Mouse (Mus musculus): ENCODE measurements around the gene Nav2. TPM values are rescaled to one million over a fixed set of nuclear protein-coding genes. Genes with fewer than 3 reads are reported as not detected.

Gene Nav2
- polyA plus RNA-seq, 1 experiment from 2014 or later = 25.8 TPM

DNA sequence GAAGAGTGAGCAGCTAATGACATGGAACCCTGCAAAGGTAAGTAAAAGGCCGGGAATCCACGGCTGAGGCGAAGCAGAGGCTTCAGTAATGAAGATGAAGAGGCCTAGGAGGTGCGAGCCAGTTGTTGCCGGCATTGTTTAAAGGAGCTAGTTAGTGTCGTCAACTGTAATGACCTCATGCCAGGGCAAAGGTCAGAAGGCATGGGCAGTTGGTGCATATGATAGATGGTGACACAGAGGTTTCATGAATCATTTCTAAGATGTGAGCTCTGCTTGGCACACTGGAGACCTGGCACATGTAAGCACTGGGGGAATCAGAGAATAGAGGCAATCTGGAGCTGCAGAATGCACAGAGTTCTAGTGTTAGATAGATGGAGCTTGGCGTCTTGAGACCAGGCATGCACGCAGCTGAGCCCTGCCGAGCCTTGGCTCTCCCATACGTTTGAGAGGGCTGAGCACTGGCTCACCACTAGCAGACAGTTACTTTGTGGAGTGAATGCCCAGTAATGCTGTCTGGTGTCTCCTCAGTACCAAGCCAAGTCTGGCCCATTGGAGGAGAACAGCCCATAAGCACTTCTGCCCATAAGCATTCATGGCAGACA lies 166.9 kb downstream of the Nav2 start:
- H3K9me3 ChIP-seq (replicated peaks) = no peaks in the 10 kb centered on the region
- ATAC-seq (ENCODE audit: low FRiP score) = no peak
- no peak overlapping the region for H3K9ac ChIP-seq
- WGBS = 45% methylated on average over 10 of the region's 10 CpGs
- no peak overlapping the region for H3K4me3 ChIP-seq
- no peaks in the 10 kb centered on the region for H3K36me3 ChIP-seq
- no peak overlapping the region for H3K4me2 ChIP-seq (replicated peaks)
- no peaks in the 10 kb centered on the region for H3K27me3 ChIP-seq
- H3K4me1 ChIP-seq = peaks cover 62% of the 10 kb centered on the region
- H3K27ac ChIP-seq = peak overlapping the region; percentile 58; the same call in 1 of the 2 replicates

DNA sequence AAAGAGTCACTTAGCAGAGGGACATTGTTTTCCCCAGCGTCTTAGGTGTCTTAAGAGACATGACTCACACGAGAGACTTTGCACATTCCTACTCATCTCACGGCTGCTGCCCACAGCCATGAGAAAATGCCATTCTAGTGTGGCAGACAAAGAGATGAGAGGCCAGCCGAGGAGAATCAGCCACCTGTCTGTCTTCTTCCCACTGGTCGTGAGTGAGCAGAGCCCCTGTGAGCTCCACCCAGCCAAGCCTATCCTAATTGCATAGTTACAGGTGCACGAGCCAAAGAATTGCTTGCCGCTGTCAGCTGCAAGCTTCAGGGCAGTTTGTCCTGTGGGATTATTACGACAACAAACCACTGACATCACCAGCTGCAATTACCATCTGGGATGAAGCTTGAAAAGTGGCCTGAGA lies 167.8 kb downstream of the Nav2 start:
- WGBS = 35% methylated on average over 8 of the region's 8 CpGs
- Histone ChIP-seq H3K4me1 (peaks cover 54% of the 10 kb centered on the region), H3K4me2 (replicated peaks) (no peak overlapping the region), H3K27me3 (no peaks in the 10 kb centered on the region), H3K4me3 (no peak overlapping the region), H3K9me3 (replicated peaks) (no peaks in the 10 kb centered on the region), H3K9ac (0 out of 2 replicates have a peak overlapping the region, but pooled peaks have one; percentile 2), H3K36me3 (no peaks in the 10 kb centered on the region), H3K27ac (peak overlapping the region; percentile 58; the same call in 1 of the 2 replicates)
- 0 out of 2 replicates have a peak, but pooled peaks have one; percentile 48 for ATAC-seq (ENCODE audit: low FRiP score)

DNA sequence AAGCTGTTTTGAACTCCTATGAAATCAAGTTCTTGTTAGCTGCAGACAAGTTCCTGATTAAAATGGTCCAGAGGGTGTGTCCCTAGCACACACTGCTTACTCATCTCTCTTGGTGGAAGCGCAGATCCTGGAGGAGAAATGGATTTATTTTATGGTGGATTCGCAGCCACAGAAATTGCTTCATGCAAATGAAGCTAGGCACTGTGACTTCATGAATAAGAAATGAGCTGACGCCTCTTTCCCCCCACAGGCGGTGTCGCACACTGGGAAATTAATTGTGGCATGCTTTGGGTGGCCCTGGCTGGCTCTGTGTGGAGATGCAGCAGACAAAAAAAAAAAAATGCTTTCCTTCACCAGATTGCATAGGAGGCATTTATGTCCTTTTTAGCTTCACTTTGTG lies 170.4 kb downstream of the Nav2 start:
- peak overlapping the region; percentile 69 for H3K27ac ChIP-seq

DNA sequence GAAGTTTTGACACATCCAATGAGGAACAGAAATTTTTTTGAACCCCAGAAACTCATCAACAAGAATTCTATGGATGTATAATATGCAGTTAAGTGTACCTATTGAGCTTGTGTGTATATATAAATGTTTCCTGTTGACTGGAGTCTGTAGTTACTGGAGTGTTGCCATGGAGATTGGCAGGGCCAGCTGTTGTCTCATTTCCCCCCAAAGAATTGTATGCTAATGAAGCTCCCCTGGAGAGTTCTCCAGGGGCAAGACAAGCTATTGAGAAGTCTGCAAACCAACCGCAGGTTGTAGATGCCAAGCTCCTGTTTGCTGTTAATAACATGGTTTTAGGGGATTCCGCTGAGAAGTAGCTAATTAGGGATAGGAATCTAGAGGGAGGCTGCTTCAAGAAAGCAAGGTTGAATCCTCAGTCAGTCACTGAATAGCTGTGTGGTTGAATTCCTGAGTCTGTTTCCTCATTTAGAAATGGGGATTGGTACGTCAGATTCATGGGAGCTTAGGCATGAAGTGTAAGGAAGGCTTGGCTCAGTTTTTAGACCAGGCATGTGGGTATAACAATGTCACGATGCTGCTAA lies 174.2 kb downstream of the Nav2 start:
- Histone ChIP-seq H3K9ac (no peak overlapping the region), H3K36me3 (no peaks in the 10 kb centered on the region), H3K27me3 (no peaks in the 10 kb centered on the region), H3K9me3 (replicated peaks) (no peaks in the 10 kb centered on the region), H3K4me3 (no peak overlapping the region), H3K27ac (peak overlapping the region; percentile 64; the same call in 1 of the 2 replicates), H3K4me2 (replicated peaks) (no peak overlapping the region), H3K4me1 (peaks cover 73% of the 10 kb centered on the region)
- WGBS = 57% methylated on average over 4 of the region's 4 CpGs
- no peak for ATAC-seq (ENCODE audit: low FRiP score)

More for the DNA sequence above, 170.4 kb downstream of the Nav2 start:
- no peak overlapping the region for H3K9ac ChIP-seq
- H3K27me3 ChIP-seq = no peaks in the 10 kb centered on the region
- no peaks in the 10 kb centered on the region for H3K36me3 ChIP-seq
- WGBS = 32% methylated on average over 5 of the region's 5 CpGs
- H3K9me3 ChIP-seq (replicated peaks) = no peaks in the 10 kb centered on the region
- H3K4me3 ChIP-seq = no peak overlapping the region
- peak; percentile 53 for ATAC-seq (ENCODE audit: low FRiP score)
- no peak overlapping the region for H3K4me2 ChIP-seq (replicated peaks)
- peaks cover 62% of the 10 kb centered on the region for H3K4me1 ChIP-seq

DNA sequence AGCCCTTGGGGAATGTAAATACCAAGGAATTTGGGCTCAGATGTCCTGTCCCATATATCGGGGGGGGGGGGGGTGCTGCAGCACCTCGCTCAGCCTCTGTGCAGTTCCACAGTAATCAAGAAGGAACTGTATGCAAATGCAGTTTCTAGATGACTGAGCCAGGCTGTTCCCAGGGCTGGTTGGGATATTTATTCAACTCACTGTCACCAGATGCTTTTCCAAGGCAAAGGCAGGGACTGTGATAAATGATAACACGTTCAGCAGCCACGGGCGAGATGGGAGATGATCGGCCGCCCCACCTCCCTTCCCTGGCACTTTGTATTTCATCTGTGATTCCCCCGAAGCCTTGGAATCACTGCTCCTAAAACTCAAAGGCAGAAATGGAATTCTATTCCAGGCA lies 176.3 kb downstream of the Nav2 start:
- Histone ChIP-seq H3K9me3 (replicated peaks) (no peaks in the 10 kb centered on the region), H3K4me1 (peaks cover 74% of the 10 kb centered on the region), H3K4me2 (replicated peaks) (peak overlapping the region; percentile 22; the same call in 1 of the 2 replicates), H3K36me3 (no peaks in the 10 kb centered on the region), H3K4me3 (no peak overlapping the region), H3K9ac (no peak overlapping the region), H3K27me3 (no peaks in the 10 kb centered on the region), H3K27ac (peak overlapping the region; percentile 77)
- WGBS = 36% methylated on average over 8 of the region's 8 CpGs
- ATAC-seq (ENCODE audit: low FRiP score) = peak; percentile 63

DNA sequence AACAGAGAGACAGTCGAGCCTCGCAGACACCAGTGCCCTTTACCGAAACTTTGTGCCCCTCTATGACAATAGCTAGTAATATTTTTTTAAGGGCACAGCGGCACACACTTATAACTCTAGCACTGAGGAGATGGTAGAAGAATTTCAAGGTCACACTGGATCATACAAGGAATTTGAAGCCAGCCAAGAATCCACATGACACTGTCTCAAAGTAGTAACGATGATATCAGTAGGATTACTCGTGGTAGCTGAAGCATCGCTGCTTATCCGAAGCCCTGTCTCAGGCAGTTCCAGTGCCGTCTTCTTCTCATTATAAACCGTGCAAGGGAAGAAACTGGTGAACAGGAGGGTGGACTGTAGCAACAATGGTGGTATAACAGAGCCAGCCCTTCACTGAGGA lies 177.2 kb downstream of the Nav2 start:
- WGBS = 74% methylated on average over 10 of the region's 10 CpGs
- H3K27me3 ChIP-seq = no peaks in the 10 kb centered on the region
- no peak for ATAC-seq (ENCODE audit: low FRiP score)
- peak overlapping the region; percentile 77 for H3K27ac ChIP-seq
- H3K9me3 ChIP-seq (replicated peaks) = no peaks in the 10 kb centered on the region
- H3K36me3 ChIP-seq = no peaks in the 10 kb centered on the region
- no peak overlapping the region for H3K9ac ChIP-seq
- H3K4me3 ChIP-seq = no peak overlapping the region
- no peak overlapping the region for H3K4me2 ChIP-seq (replicated peaks)
- H3K4me1 ChIP-seq = peaks cover 83% of the 10 kb centered on the region

DNA sequence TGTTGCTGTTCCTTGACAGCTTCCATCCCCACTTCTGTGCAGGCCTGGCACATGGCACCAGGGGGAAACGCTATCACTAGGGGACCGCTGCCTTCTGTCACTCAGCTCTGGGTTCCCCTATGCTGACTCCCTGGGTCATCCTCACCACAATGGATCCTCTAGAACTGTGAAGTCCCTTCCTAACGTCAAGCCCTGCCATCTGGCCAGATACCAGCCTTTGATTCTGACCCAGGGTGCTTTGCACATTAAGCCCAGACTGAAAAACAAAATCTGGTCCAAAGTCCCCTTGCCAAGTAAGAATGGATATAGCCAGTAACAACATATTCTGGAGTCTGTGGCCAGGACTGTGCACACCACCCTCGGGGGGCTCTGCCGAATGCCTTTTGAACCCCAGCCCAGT lies 178.6 kb downstream of the Nav2 start:
- H3K27me3 ChIP-seq = 0 out of 2 replicates have a peak, but pooled peaks cover 3% of the 10 kb centered on the region
- H3K36me3 ChIP-seq = no peaks in the 10 kb centered on the region
- no peaks in the 10 kb centered on the region for H3K9me3 ChIP-seq (replicated peaks)
- no peak overlapping the region for H3K27ac ChIP-seq
- no peak overlapping the region for H3K4me3 ChIP-seq
- no peak for ATAC-seq (ENCODE audit: low FRiP score)
- WGBS = 77% methylated on average over 5 of the region's 5 CpGs
- H3K4me2 ChIP-seq (replicated peaks) = no peak overlapping the region
- H3K9ac ChIP-seq = no peak overlapping the region
- peaks cover 93% of the 10 kb centered on the region for H3K4me1 ChIP-seq

DNA sequence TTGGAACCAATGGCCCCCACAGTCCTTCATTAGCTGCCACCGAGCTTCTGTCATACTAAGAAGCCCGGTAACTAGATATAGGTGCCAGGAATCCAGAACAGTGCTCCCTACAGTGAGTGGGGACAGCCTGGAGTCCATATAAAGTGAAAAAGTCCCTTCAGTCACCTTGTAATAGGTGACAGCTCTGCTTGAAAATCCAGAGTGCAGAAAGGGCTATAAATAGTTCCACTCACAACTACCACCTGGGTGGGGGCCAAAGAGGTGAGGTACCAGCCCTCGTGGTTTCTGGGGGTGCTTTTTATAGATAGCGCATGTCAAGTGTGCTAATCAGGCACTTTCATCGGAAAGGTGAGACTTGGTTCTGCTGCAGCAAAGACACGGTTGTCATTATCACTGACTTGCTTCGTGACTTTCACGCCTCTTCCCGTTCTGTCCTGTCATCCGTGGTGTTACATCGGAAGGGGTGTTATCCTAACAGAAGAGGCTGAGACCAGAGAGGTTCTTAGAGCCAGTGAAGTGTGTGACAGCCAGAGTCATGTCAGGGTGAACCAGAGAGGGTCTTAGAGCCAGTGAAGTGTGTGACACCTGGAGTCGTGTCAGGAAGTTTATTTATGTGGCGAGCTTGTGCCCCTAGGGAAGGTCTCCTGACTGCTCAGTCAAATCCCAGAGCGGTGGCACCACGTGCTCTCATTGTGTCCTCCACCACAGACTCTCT lies 179.8 kb downstream of the Nav2 start:
- Histone ChIP-seq H3K4me1 (peaks cover 93% of the 10 kb centered on the region), H3K27me3 (0 out of 2 replicates have a peak, but pooled peaks cover 3% of the 10 kb centered on the region), H3K27ac (no peak overlapping the region), H3K4me3 (no peak overlapping the region), H3K36me3 (no peaks in the 10 kb centered on the region), H3K4me2 (replicated peaks) (no peak overlapping the region), H3K9me3 (replicated peaks) (no peaks in the 10 kb centered on the region), H3K9ac (no peak overlapping the region)
- WGBS = 65% methylated on average over 15 of the region's 15 CpGs
- ATAC-seq (ENCODE audit: low FRiP score) = no peak

DNA sequence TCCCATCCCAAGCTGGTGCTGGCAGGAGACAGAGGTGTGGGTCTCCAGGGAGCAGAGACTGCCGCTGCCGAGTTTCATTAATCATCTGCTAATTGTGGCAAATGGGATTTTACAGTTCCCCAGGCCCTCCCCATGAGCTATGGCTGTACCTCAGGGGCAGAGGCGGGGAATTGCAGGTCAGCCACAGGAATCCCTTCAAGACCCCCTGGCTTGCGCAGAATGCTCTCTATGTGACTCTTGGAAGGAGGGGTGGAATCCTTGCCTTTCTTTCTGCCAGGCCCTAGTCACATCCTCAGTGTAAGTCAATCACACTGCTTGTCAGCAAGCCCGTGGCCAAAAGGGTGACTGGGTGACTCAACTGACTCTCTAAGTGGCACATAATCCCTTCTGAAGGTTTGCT lies 182.9 kb downstream of the Nav2 start:
- no peak overlapping the region for H3K9ac ChIP-seq
- H3K9me3 ChIP-seq (replicated peaks) = no peaks in the 10 kb centered on the region
- H3K27ac ChIP-seq = no peak overlapping the region
- 0 out of 2 replicates have a peak, but pooled peaks have one; percentile 7 for ATAC-seq (ENCODE audit: low FRiP score)
- 43% methylated on average over 5 of the region's 5 CpGs for WGBS
- H3K27me3 ChIP-seq = 0 out of 2 replicates have a peak, but pooled peaks cover 3% of the 10 kb centered on the region
- no peaks in the 10 kb centered on the region for H3K36me3 ChIP-seq
- H3K4me2 ChIP-seq (replicated peaks) = no peak overlapping the region
- H3K4me1 ChIP-seq = peaks cover 64% of the 10 kb centered on the region
- H3K4me3 ChIP-seq = no peak overlapping the region

DNA sequence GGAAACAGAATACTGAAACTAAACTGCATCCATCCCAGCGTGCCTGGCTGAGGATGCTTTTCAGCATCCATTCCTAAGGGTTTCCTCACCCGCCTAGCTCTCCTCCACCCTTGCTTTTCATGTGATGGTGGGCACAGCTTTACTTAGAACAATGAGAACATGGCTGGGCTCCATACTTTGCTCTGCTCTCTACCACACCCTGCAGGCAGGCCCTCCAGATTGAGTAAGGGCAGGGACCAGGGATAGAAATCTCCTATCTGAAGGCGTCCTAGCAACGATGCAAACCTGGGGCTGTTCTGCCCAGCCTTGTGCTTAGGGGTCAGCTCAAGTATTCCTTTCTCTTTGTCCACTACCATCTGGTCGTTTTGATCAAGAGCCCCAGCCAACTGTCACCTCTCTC lies 183.4 kb downstream of the Nav2 start:
- Histone ChIP-seq H3K36me3 (no peaks in the 10 kb centered on the region), H3K4me3 (no peak overlapping the region), H3K9ac (no peak overlapping the region), H3K4me2 (replicated peaks) (no peak overlapping the region), H3K27ac (no peak overlapping the region), H3K9me3 (replicated peaks) (no peaks in the 10 kb centered on the region), H3K4me1 (peaks cover 58% of the 10 kb centered on the region), H3K27me3 (0 out of 2 replicates have a peak, but pooled peaks cover 3% of the 10 kb centered on the region)
- 59% methylated on average over 5 of the region's 5 CpGs for WGBS
- no peak for ATAC-seq (ENCODE audit: low FRiP score)

DNA sequence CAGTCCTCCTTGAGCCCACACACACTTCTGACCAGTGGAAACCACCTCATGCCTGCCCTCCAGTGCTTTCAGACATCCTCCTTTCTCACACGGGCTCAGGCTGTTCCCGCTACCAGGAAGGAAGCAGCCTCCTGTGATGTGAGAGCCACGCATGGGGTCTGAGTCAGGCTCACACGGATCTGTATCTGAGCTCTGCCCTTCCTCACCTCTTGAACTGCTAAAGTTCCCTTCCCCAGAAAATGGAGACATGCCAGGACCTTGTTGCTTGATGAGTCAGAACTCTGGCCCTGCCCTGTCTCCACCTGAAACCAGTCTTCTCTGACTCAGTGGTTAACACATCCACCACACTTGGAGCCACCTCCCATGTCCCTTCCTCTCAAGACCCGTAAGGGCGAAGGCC lies 185.1 kb downstream of the Nav2 start:
- Histone ChIP-seq H3K4me2 (replicated peaks) (no peak overlapping the region), H3K27ac (no peak overlapping the region), H3K9ac (no peak overlapping the region), H3K4me3 (no peak overlapping the region), H3K9me3 (replicated peaks) (no peaks in the 10 kb centered on the region), H3K27me3 (0 out of 2 replicates have a peak, but pooled peaks cover 3% of the 10 kb centered on the region), H3K36me3 (no peaks in the 10 kb centered on the region), H3K4me1 (peaks cover 46% of the 10 kb centered on the region)
- 75% methylated on average over 6 of the region's 6 CpGs for WGBS
- ATAC-seq (ENCODE audit: low FRiP score) = no peak

DNA sequence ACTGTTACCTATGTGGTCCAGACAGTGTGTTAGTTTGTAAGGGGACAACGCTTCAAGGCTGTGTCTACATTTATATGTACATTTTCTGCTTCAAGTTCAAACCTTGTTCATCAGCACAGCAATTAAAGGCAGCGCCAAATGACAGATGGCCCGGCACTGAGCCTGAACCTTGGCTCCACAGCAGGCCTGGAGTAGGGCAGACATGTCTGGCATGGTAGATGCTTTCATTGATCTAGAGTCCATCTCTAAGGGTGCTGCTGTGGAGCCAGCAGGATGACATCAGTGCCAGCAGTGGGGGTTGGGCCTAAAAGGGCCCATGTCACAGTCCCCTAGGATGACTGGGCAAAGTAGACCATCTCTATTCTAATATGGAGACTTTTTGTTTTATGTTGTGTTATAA lies 186.0 kb downstream of the Nav2 start:
- H3K4me3 ChIP-seq = no peak overlapping the region
- 0 out of 2 replicates have a peak, but pooled peaks cover 3% of the 10 kb centered on the region for H3K27me3 ChIP-seq
- no peak for ATAC-seq (ENCODE audit: low FRiP score)
- WGBS = 91% methylated on average over 3 of the region's 3 CpGs
- H3K4me1 ChIP-seq = peaks cover 42% of the 10 kb centered on the region
- no peaks in the 10 kb centered on the region for H3K9me3 ChIP-seq (replicated peaks)
- no peak overlapping the region for H3K4me2 ChIP-seq (replicated peaks)
- no peaks in the 10 kb centered on the region for H3K36me3 ChIP-seq
- no peak overlapping the region for H3K9ac ChIP-seq
- H3K27ac ChIP-seq = no peak overlapping the region

Measured in hindbrain, embryonic 12.5 days (tissue).